ENCODE assay signal across 1 mouse cellular context in genomic region chr17:87315021-87315531, GRCm38 (mm10).
A peak's percentile ranks its signal among the peaks of the same experiment; 100 is the strongest.
TF ChIP-seq lines count a peak whose summit lies in the region.

No protein-coding gene starts in this region.

TF ChIP-seq in CH12.LX, 34 proteins besides CTCF, POLR2A, EP300 and RAD21 (continued from another document):
- peak; percentile 19; the same call in 1 of the 2 replicates for TF ChIP-seq IRF4 (IDR thresholded peaks at IDR 0.05; ENCODE audit: low read depth, low read length)
- no peak for TF ChIP-seq KAT2A (IDR thresholded peaks at IDR 0.05; ENCODE audit: insufficient replicate concordance, low read length)
- 0 out of 2 replicates have a peak, but pooled peaks have one; percentile 38 for TF ChIP-seq SIN3A (IDR thresholded peaks at IDR 0.05; ENCODE audit: low read length)
- TF ChIP-seq USF1 (IDR thresholded peaks at IDR 0.05; ENCODE audit: low read depth, low read length): no peak
- TF ChIP-seq NELFE (IDR thresholded peaks at IDR 0.05; ENCODE audit: low read depth, low read length): peak; percentile 65; the same call in 1 of the 2 replicates
- no peak for TF ChIP-seq CHD2 (IDR thresholded peaks at IDR 0.05; ENCODE audit: low read length)
- TF ChIP-seq ZNF384 (IDR thresholded peaks at IDR 0.05; ENCODE audit: low read depth, low read length): peak; percentile 76
- TF ChIP-seq ZKSCAN1 (IDR thresholded peaks at IDR 0.05; ENCODE audit: borderline replicate concordance, low read depth, low read length): no peak
- TF ChIP-seq HCFC1 (IDR thresholded peaks at IDR 0.05; ENCODE audit: low read depth, low read length): no peak
- TF ChIP-seq GABPA (IDR thresholded peaks at IDR 0.05; ENCODE audit: insufficient replicate concordance, low read depth, low read length): no peak
- no peak for TF ChIP-seq USF2 (conservative IDR thresholded peaks at IDR 0.05; ENCODE audit: low read depth, low read length)
- TF ChIP-seq MEF2A (IDR thresholded peaks at IDR 0.05; ENCODE audit: borderline replicate concordance, low read depth, low read length): peak; percentile 58
- TF ChIP-seq BHLHE40 (IDR thresholded peaks at IDR 0.05; ENCODE audit: low read depth, low read length): peak; percentile 92
- TF ChIP-seq MYC (IDR thresholded peaks at IDR 0.05; ENCODE audit: low read depth, low read length): no peak
- 0 out of 2 replicates have a peak, but pooled peaks have one; percentile 32 for TF ChIP-seq MAX (IDR thresholded peaks at IDR 0.05; ENCODE audit: low read length)
